Mouse (Mus musculus): ENCODE data around the gene Babam2.

Gene Babam2

DNA sequence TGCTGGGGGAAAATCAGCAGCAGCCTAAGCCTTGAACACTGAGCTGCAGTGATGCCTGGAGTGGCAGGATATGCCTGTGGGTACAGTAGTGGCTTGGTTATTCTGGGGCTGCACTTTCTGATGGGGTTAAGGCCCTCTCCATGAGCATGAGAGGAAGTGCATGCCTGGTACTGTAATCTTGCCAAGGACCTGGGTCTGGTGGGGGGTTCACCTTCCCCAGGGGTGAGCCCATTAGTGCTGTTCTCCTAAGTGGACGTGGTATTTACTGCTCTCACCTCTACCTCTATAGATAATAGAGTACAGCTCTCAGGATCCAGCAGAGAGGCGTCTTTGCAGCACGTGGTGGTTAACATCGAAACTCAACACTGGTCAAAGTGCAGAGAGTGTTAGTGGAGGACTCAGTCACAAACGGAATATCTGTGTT is 16.4 kb downstream of the Babam2 start:
- no peak for DNase-seq (ENCODE audit: low spot score)

DNA sequence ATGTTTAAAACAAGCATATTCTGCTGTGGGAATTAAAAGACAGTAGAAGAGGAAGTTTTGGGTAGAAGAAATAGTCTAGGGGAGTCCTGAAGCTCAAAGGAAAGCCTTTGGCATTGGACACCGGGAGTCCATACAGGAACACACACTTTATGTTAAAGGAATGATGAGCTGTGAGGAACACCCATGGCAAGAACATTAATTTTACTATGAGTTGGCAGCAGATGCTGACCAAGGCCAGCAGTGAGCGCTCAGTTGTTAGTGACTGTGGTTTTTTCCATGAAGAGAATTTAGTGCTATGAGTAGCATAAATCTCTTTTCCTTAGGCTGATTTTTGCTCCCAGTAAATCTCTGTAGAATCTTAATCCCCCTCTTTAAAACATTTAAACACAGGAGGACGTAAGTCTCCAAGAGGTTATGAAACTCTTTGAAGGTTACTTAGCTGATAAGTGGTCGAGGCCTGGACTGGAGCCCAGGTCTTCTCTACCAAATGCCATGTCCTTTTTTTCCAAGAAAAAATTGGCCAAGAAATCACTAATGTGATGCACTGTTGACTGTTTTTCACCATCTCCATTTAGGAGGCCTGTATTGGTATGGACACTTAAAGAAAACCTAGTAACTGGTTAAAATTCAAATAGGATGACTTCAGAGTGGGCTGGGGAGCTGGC is 18.1 kb downstream of the Babam2 start:
- no peak for DNase-seq (ENCODE audit: low spot score)

DNA sequence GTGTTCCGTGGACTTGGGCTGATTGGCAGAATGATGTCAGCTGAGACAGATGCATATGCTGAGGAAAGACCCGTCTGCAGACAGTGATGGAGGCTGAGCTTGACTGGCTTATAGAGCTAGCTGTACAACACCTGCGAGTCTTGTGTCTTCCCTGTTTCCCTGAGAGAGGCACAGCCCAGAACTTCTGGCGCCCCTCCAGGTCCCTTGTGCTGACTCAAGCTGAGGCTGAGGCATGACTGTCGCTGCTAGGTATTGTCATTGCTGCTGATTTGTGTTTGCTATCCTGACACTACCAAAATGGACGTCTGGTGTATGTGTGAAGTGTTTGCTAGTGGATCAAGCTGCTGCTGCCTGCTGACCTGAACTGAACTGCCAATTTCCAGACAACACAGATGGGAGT is 27.0 kb downstream of the Babam2 start:
- peak; percentile 17 for DNase-seq (ENCODE audit: low spot score)

DNA sequence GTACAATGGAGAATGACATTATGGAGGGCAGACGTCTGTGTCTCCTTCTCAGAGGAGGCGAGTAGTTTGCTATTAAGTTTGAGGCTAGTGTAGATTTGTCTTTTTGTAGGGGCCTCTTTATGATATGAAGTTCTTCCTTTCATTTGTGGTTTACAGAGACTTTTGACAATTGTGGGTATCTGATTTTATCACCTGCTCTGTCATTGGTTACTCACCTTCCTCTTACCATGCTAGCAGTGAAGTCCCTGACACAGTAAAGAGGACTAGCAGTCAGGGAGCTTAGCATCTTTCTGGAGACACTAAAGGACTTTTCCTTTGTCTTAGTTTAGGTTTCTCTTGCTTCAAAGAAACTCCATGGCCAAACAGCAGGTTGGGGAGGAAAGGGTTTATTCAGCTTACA is 28.4 kb downstream of the Babam2 start:
- DNase-seq (ENCODE audit: low spot score) = no peak

DNA sequence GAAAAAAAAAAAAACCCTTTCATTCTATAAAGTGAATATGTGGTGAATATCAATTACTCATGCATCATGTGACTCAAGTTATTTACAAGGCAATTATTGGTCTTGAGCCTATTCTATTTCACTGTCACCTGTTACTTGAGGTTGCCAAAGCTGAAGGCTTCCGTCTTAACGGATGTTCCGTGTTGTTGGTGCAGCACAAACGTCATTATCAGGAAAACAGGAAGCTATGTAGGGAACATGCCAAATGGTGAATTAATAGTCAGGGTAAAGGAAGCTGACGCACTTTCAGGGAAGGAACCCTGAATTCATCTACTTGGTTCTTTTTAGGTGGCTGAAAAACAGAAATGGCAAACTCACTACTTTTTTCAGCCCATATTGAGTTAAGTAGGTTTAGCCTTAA is 30.0 kb downstream of the Babam2 start:
- no peak for DNase-seq (ENCODE audit: low spot score)

DNA sequence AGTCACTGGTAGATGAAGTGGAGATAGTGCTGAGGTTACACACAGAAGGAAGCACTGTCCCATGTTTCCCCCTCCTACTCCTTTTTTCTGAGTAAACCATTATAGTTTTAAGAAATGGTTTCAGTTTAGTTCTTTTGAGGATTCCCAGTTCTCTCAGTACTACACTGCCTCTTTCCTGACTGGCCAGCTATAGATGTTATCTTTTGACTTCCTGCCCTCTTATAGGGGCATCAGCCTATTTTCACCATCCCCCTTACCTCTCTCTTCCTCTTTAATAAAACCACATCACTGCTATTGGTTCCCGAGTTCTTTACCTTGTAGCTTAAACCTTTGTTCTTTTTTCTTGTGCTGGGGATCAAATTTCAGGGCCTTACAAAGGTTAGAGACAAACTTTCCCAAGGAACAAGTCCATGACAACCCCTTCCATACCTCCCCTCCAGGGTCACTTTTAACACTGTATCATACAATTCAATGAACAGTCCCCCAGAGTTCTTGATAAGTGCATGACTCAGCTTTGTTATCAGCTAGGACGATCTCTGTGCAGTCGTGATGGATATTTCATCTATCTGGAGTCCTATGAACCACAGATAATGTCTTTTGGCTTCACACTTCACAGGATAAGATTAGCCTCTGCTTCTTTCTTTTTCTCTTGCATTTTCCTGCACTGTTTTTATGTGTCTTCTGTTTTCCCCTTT is 35.3 kb downstream of the Babam2 start:
- peak; percentile 28 for DNase-seq (ENCODE audit: low spot score)

DNA sequence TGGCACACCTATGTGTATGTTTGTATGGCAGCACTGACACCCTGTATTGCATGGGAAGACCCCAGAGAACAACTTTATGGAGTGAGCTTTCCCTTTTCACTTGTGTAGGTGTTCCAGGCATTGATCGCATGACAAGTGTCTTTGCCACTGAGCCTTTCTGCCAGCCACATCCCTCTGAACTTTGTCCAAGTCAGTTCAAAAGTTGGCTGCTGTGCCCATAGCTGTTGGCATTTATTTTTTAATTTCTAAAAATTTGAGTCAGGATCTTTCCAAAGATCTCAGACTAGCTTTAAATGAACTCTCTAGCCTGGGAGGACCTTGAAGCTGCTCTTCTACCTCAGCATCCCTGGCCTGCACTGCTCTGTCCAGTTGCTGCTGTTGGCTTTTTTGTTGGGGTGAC is 44.4 kb downstream of the Babam2 start:
- no peak for DNase-seq (ENCODE audit: low spot score)

DNA sequence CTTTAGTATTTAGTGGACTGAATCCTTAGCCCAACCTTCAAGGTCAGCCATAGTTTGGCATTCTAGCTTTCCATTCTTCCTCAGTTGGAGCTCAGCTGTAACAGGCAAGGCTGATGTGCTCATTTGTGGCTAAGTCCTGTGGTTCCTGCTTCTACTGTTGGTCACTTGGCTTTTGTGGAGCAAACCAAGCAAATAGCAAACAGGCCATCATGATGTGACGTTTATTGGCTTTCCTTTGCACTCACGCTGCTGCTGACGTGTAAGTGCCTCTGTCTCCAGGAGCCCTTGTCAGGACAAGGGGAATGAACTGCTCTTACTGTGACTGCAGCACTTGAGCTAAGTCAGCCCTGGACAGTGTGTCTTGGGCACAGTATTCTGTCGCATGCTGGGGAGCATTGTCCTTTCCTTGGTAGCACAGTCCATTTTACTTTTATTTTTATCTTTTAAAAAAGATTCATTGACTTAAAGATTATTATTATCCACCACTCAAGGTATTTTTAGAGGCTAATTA is 45.1 kb downstream of the Babam2 start:
- DNase-seq (ENCODE audit: low spot score) = no peak

DNA sequence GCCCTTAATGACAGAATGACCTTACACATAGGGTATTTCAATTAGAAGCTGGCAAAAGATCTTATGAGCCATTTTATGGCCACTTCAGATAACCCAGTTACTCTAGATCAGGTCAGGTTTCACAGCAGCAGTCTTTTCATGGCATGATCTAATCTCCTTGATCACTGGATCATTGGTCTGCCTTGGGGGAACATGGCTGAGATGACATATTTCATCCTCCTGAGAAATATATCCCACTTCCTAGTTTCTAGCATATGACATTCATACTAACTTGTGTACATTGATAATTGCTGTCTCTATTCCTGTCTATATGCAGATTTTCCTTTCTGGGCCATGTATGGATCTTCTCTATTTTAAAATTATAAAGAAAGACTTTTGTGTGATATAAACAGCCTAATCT is 51.9 kb downstream of the Babam2 start:
- DNase-seq (ENCODE audit: low spot score) = no peak

DNA sequence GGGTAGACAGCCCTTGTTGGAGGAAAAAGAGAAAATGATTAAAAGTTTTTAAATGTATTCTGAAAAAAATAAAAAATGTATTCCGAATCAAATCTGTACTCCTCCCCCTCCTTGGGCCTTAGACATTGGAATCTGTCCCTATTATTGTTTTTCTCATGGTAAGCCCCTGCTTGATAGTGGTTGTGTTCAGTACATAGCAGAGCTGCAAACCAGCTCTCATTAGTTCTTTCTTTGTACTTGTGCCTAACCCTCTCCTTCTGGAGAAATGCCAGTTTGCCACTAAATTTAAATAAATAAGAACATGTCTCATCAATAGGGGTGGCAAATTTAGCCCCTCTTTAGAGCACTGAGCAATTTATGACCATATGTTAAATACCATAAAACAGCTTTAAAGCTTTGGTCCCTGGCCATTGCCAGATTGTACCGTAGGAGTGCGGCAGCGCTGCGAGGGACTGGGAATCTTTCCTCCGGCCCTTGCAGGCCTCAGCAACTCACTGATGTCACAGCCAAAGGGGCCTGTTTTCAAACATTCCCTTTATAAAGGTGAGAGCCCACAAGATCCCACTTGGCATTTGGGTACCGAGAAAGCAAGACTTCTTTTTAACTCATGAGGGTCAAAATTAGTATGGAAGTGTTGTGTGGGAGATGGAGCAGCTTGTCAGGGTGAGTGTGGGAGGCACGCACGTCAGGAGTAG is 52.9 kb downstream of the Babam2 start:
- DNase-seq (ENCODE audit: low spot score) = no peak

DNA sequence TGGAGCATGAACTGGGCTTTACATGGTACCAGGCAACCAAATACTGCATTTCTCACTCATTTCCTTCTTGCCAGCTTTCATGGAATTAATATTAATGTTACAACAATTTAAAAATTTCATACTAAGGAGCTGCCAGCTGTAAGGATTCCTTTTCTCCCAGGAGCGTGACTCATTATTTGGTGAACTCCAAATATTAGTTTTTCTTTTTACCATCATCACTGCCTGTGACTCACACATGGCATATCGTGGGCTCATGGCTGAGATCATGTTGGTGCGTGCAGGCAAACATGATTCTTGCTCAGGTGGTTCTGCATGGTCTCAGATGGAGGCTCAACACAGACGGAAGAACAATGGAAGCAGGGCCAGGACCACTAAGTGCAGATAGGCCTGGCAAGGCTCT is 53.5 kb downstream of the Babam2 start:
- no peak for DNase-seq (ENCODE audit: low spot score)

DNA sequence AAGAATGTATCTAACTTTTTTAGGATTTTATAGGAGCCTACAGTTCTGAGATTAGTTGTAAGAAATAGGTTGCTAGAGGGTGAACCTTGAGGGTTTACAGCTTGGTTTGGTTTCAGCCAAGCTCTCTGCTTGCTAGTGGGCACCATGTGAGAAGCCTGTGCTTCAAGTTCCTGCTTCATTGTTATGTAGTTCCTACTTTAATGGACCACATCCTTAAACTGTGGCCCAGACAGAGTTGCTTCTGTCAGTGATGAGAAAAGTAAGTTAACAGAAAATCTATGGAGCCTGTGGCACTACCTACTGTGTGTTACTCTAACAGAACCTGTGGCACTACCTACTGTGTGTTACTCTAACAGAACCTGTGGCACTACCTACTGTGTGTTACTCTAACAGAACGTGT is 57.1 kb downstream of the Babam2 start:
- DNase-seq (ENCODE audit: low spot score) = no peak

DNA sequence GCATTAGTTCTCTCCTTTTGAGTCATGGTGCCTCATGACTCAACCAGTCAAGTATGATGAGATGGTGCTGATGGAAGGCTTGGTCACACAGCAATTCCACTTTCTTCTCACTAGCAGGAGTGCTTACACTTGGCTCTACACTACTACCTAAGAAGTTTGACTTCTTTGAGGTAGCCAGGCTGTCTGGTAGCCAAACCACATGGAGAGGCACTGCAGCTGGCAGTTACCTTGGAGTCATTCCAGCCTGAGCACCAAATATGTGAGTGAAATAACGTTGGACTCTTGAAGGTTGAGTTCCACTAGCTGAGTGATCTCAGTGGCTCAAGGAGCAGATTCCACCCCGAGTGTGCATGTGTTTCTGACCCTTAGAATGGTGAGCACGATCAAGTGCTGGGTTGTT is 57.8 kb downstream of the Babam2 start:
- no peak for DNase-seq (ENCODE audit: low spot score)

DNA sequence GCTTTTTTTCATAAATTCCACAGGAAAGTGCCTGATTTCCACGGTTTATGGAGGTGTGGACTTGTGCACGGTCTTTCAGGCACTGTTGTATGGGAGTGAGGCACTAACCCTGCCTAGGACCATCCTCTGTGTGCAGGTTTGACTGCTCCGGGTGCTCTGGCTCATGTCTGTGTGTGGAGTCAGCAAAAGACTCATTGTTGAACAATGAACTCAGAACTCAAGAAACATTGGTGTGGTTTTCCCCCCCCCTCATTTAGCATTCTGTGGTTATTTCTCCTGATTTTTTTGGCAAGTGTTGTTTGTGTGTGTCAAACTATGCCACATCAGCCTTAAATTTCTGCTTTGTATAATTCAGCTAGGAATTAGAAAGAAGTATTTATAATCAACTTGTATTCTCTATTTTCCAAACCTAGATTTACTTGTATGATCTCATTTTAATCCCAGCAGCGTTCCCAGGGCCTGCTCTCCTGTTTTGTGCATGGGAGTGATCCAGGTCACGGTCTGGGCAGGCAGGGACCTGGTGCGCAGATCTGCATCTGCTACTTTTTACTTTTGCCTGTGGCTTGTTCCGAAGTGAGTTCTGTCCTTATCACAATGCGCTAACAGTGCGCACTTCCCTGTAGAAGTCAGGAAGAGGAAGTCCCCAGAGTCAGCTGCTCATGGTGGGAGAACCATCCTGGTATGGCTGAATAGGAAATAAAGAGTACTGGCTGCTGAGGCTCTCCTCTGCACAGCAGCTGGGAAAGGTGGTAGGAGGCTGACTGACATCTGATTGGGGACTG is 61.0 kb downstream of the Babam2 start:
- DNase-seq (ENCODE audit: low spot score) = no peak

DNA sequence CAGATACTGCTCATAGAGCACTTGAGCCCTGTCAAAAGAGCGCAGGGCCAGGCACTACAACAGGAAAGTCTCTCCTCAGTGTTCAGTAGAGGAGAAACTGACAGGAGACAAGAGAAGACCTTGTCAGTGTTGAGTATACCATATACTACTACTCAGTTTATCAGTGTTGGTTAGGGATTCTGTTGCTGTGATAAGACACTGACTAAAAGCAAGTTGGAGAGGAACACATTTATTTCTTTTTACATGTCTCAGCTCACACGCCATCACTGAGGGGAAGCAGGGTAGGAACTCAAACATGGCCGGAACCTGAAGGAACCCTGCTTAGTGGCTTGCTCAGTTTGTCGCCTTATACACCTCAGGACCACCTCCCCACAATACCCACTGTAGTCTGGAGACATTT is 64.4 kb downstream of the Babam2 start:
- DNase-seq (ENCODE audit: low spot score) = no peak

DNA sequence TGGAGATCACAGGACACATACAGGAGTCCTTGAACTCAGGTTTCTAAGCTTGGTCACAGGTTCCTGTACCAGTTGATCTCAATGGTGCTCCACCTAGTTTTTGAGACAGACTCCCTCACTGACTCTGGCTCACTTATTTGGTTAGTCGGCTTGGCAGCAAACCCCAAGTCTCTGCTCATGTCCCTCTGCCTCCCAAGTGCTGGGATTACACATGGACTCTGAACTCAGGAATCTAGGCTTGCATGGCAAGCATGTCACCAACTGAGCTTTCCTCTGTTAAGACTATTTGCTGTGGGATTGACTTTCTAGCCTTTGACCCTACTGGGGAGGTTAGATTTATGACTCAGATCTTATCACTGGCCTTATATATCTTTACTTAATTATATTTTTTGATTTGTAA is 65.3 kb downstream of the Babam2 start:
- DNase-seq (ENCODE audit: low spot score) = no peak

DNA sequence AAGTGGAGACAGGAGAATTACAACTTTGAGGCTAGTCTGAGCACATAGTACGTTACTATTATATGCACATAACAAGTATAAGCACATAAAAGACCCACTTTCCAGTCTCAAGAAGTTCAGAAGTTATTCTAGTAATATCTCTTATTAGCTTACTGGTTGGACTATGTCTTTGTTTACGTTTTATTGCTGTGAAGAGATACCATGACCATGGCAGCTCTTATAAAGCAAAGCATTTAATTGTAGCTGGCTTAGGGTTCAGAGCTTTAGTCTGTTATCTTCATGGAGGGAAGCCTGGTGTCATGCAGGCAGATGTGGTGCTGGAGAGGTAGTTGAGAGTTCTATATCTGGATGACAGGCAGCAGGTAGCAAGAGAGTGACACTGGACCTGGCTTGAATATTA is 68.3 kb downstream of the Babam2 start:
- DNase-seq (ENCODE audit: low spot score) = no peak

DNA sequence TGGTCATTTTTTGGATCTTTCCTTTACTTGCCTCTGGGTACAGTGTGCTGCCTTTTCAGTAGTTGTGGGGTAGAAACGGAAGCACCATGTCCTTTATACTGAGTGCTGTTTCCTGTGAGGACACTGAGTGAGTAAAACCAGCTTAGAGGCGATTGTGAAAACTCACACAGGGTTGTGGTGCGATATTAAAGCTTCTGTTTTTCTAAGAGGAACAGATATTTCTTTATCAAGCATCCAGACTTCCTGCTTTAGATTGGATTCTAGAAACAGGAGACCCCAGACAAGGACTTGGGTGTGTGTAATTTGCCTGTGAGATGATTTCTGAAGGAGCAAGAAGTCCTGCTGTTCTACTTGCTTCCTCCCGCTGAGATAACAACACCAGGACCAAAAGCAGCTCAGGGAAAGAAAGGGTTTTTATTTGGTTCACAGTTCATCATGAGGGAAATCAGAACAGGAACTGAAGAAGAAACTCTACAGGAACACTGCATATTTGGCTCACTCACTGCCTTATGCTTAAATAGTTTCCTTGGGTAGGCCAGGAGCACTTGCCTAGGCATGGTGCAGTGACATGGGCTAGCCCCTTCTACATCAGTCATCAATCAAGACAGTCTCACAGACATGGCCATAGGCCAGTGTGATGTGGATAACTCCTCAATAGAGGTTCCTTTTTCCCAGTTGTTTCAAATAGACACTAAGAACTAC is 69.5 kb downstream of the Babam2 start:
- no peak for DNase-seq (ENCODE audit: low spot score)

DNA sequence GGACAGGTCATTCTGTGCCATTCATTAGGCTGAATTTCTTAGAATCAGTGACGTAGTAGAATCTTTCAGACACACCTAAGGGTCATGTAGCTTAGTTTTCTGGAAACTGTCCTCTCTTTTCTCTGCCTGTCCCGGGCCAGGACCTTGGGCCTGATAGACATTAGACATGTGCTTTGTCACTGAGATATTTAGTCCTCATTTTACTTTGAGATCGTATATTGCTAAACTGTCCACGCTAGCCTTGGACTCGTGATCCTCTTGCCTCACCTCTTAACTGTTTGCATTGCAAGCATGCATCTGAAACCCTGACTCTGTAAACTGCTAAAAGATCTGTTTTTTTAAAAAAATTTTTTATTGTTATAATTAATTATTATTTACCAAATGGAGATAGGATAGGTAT is 74.0 kb downstream of the Babam2 start:
- no peak for DNase-seq (ENCODE audit: low spot score)

DNA sequence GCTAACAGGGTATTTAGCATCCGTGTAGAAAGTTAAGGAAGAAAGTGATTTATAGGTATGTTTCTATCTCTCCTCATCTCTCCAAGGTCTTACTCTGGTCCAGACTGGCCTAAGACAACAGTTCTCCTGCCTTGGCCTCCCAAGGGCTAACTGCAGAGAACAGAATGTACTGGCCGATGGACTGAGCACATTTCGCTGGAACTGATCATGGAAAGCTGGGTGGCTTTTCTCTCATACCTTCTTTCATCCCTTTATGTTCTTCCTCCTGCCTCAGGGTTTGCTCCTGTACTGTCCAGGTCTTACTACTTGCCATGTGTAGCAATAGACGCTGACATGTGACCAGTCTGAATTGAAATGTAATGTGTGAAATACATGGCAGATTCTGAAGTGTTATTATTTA is 74.4 kb downstream of the Babam2 start:
- no peak for DNase-seq (ENCODE audit: low spot score)

DNA sequence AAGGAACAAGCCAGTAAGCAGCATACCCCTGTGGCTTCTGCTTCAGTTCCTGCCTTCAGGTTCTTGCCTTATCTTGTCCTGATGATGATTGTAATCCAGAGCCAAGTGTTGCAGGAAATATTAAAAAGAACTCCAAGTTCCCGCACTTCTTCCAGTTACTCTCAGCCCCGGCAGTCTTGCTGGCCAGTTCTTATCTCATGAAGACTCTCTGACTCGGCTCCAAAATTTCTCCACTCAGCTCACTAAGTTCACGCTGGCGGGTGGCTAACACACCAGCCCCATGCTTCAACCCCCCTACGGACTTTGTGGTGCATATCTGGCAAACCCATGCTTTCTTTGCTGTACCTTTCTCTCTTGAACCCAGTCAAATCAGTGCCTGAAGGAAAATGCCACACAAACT is 77.5 kb downstream of the Babam2 start:
- DNase-seq (ENCODE audit: low spot score) = no peak

DNA sequence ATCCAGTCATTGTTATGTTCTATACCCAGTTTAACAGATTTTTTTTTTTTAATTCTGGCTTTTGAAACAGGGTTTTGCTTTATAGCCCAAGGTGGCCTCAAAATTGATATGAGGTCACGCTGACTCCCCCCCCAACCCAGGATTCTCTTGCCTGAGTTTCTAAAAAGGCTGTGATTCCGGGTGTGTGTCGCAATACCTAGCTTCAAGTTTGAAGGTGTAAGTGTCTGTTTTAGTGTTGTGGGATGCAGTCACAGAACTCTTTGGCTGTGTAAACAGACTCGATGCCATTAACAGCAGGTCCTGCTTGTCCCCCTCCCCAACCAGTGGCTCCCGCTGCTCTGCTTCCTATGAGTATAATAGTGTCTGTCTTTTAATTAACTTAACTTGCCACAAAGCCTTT is 84.1 kb downstream of the Babam2 start:
- DNase-seq (ENCODE audit: low spot score) = no peak

Data from MN1 (cell line).